Mouse (Mus musculus) heart, postnatal 0 days (tissue): Measurements from ENCODE around the gene Rpl22. TPM values are rescaled to one million over a fixed set of nuclear protein-coding genes. Genes with fewer than 3 reads are reported as not detected.
A peak's percentile ranks its signal among the peaks of the same experiment; 100 is the strongest.

ENCODE experiments used
- ATAC-seq: fragments of 200-750 bp; cut with Nextera tagmentation; 2 replicates; pipeline ENCODE4 v1.8.0; 2017; ENCODE audit warnings: low read depth, moderate number of reproducible peaks, moderate library complexity; ENCODE audit not compliant: insufficient read depth
- DNase-seq: peaks from one replicate; pipeline ENCODE4 v3.0.0-alpha.2; 2016; ENCODE audit warnings: low spot score
- H3K27ac ChIP-seq: fragments of 300-500 bp; sonication (generic); 2 replicates; pipeline ENCODE4 v1.5.1; 2014; ENCODE audit warnings: low read depth, mild to moderate bottlenecking
- H3K27me3 ChIP-seq: fragments of 300-500 bp; sonication (generic); 2 replicates; pipeline ENCODE4 v1.6.1; 2014; ENCODE audit warnings: low read length, mixed read lengths; ENCODE audit not compliant: control insufficient read depth, insufficient read depth
- H3K36me3 ChIP-seq: fragments of 300-500 bp; sonication (generic); replicated peaks from 2 replicates; pipeline ENCODE4 v1.6.1; 2014; ENCODE audit warnings: low read length, mixed read lengths; ENCODE audit not compliant: control insufficient read depth, insufficient read depth
- H3K4me1 ChIP-seq: fragments of 300-500 bp; sonication (generic); 2 replicates; pipeline ENCODE4 v1.6.1; 2014; ENCODE audit warnings: antibody characterized with exemption; ENCODE audit not compliant: control insufficient read depth, insufficient read depth
- H3K4me2 ChIP-seq: fragments of 300-500 bp; sonication (generic); 2 replicates; pipeline ENCODE4 v1.6.1; 2014; ENCODE audit warnings: low read depth, mild to moderate bottlenecking, low read length, moderate library complexity
- H3K4me3 ChIP-seq: fragments of 300-500 bp; sonication (generic); 2 replicates; pipeline ENCODE4 v1.5.1; 2014; ENCODE audit warnings: low read depth, low read length
- H3K9ac ChIP-seq: fragments of 300-500 bp; sonication (generic); replicated peaks from 2 replicates; pipeline ENCODE4 v1.6.1; 2014; ENCODE audit warnings: low read depth, low read length, mixed read lengths
- H3K9me3 ChIP-seq: fragments of 300-500 bp; sonication (generic); replicated peaks from 2 replicates; pipeline ENCODE4 v1.6.1; 2016; ENCODE audit warnings: low read length; ENCODE audit not compliant: control insufficient read depth
- CTCF ChIP-seq: IDR thresholded peaks from 2 replicates; pipeline ENCODE4 v1.5.1; 2016; ENCODE audit warnings: antibody characterized with exemption, control low read depth, low read depth
- EP300 ChIP-seq: IDR thresholded peaks from 2 replicates; pipeline ENCODE4 v1.6.1; 2016; ENCODE audit warnings: antibody characterized with exemption, low read depth
- WGBS: fragments of 180-500 bp; shearing (Covaris S2); extraction: QIAGEN DNeasy Blood & Tissue Kit; methylation state at CpG from one replicate; pipeline ENCODE4 v1.1.7; 2014; 5-methylcytosine and 5-hydroxymethylcytosine counted together
- polyA plus RNA-seq: library from polyadenylated mRNA; unstranded; fragments of >200 nt; fragmentation: Nextera tagmentation; extraction: Ambion mirVana; gene quantifications from 2 replicates; pipeline ENCODE4 v1.2.1, GENCODE M21; 2015
- total RNA-seq: library from RNA; depleted of rRNA; stranded (reverse); fragments of >200 nt; gene quantifications from 2 replicates; pipeline ENCODE4 v1.2.3, GENCODE M21; 2014; ENCODE audit warnings: low replicate concordance; rRNA removed

Rpl22 gene
- total RNA-seq (118 and 122 TPM in 2 replicates), polyA plus RNA-seq (224 and 235 TPM in 2 replicates)

- Histone ChIP-seq H3K4me1 (peaks cover 12% of the 10 kb centered on the region), H3K9ac (peak within 1 kb of the TSS; percentile 92), H3K36me3 (peaks cover 23% of the 10 kb centered on the region), H3K27ac (peak within 1 kb of the TSS; percentile 50), H3K4me3 (peak within 1 kb of the TSS; percentile 96), H3K27me3 (no peaks in the 10 kb centered on the region), H3K4me2 (peak within 1 kb of the TSS; percentile 87), H3K9me3 (no peaks in the 10 kb centered on the region)
- ATAC-seq = peak; percentile 97
- DNase-seq = peak; percentile 99
- TF ChIP-seq CTCF (peak; percentile 39), EP300 (peak; percentile 67; the same call in 1 of the 2 replicates)
- under 1% methylated on average over 68 of the region's 70 CpGs for WGBS
Observed at GRCm38 (mm10) chr4:152325574-152326411, at the start of gene Rpl22. Gene Rpl22 (plus strand): TSS chr4:152325742.

GRCm38 (mm10) chr4:152276389-152277347 is 48.9 kb upstream of the Rpl22 start:
- DNase-seq (no peak), ATAC-seq (no peak)
- no peak overlapping the region for H3K4me3 ChIP-seq
- peaks cover 32% of the 10 kb centered on the region for H3K4me1 ChIP-seq
- H3K9ac ChIP-seq = no peak overlapping the region
- no peak overlapping the region for H3K4me2 ChIP-seq
- H3K27ac ChIP-seq = no peak overlapping the region
- TF ChIP-seq EP300 = no peak
- TF ChIP-seq CTCF = peak; percentile 61
- H3K9me3 ChIP-seq = no peaks in the 10 kb centered on the region
- no peaks in the 10 kb centered on the region for H3K36me3 ChIP-seq
- 57% methylated on average over 10 of the region's 10 CpGs for WGBS
- H3K27me3 ChIP-seq = peaks cover 11% of the 10 kb centered on the region

GRCm38 (mm10) chr4:152277916-152278315 is 47.6 kb upstream of the Rpl22 start:
- Histone ChIP-seq H3K27ac (no peak overlapping the region), H3K4me3 (no peak overlapping the region), H3K4me2 (no peak overlapping the region), H3K36me3 (no peaks in the 10 kb centered on the region), H3K9ac (no peak overlapping the region), H3K27me3 (peaks cover 24% of the 10 kb centered on the region), H3K4me1 (peaks cover 19% of the 10 kb centered on the region), H3K9me3 (no peaks in the 10 kb centered on the region)
- DNase-seq = no peak
- ATAC-seq = no peak
- TF ChIP-seq CTCF (no peak), EP300 (no peak)
- WGBS = 83% methylated on average over 2 of the region's 2 CpGs

GRCm38 (mm10) chr4:152278986-152279385 is 46.6 kb upstream of the Rpl22 start:
- peaks cover 33% of the 10 kb centered on the region for H3K27me3 ChIP-seq
- peaks cover 9% of the 10 kb centered on the region; the same call in 1 of the 2 replicates for H3K4me1 ChIP-seq
- no peaks in the 10 kb centered on the region for H3K9me3 ChIP-seq
- H3K36me3 ChIP-seq = no peaks in the 10 kb centered on the region
- no peak overlapping the region for H3K9ac ChIP-seq
- H3K4me3 ChIP-seq = no peak overlapping the region
- 92% methylated on average over 23 of the region's 23 CpGs for WGBS
- no peak for DNase-seq
- ATAC-seq = no peak
- no peak for TF ChIP-seq EP300
- TF ChIP-seq CTCF = no peak
- no peak overlapping the region for H3K27ac ChIP-seq
- no peak overlapping the region for H3K4me2 ChIP-seq

- Histone ChIP-seq H3K27me3 (peaks cover 46% of the 10 kb centered on the region), H3K36me3 (no peaks in the 10 kb centered on the region), H3K27ac (no peak overlapping the region), H3K4me1 (no peaks in the 10 kb centered on the region), H3K4me2 (no peak overlapping the region), H3K4me3 (no peak overlapping the region), H3K9me3 (no peaks in the 10 kb centered on the region), H3K9ac (no peak overlapping the region)
- ATAC-seq (no peak), DNase-seq (no peak)
- TF ChIP-seq EP300 (no peak), CTCF (no peak)
- 64% methylated on average over 15 of the region's 15 CpGs for WGBS
Observed at GRCm38 (mm10) chr4:152281601-152282000, 43.9 kb upstream of the Rpl22 start.
